Mouse (Mus musculus): Measurements from ENCODE around the gene Abcb4. TPM values are rescaled to one million over a fixed set of nuclear protein-coding genes. Genes with fewer than 3 reads are reported as not detected.
"Not testable (repeated sequence)": the region's sequence is repeated elsewhere in the genome, so short reads cannot be mapped to it uniquely, and the experiment has no call there.

The Abcb4 gene
- total RNA-seq (2014; fragmentation: Nextera tagmentation) (1.4 and 2.7 TPM in 2 replicates), total RNA-seq (2017) (1.4 and 2.0 TPM in 2 replicates)

GRCm38 (mm10) chr5:8893300-8894103, at the start of gene Abcb4:
TSS of gene Abcb4 (plus strand) at chr5:8893717.
- ATAC-seq (replicated peaks; ENCODE audit: poor library complexity, severe bottlenecking), result peak; percentile 72

GRCm38 (mm10) chr5:8848607-8849575, 44.6 kb upstream of the Abcb4 start:
- not testable (repeated sequence) for ATAC-seq (replicated peaks; ENCODE audit: poor library complexity, severe bottlenecking)

- ATAC-seq (replicated peaks; ENCODE audit: poor library complexity, severe bottlenecking), result no peak
These were observed 42.7 kb upstream of the Abcb4 start for GRCm38 (mm10) chr5:8850851-8851250.

- no peak for ATAC-seq (replicated peaks; ENCODE audit: poor library complexity, severe bottlenecking)
These were observed 36.3 kb upstream of the Abcb4 start for GRCm38 (mm10) chr5:8857201-8857600.

GRCm38 (mm10) chr5:8861811-8862210, 31.7 kb upstream of the Abcb4 start:
- ATAC-seq (replicated peaks; ENCODE audit: poor library complexity, severe bottlenecking), result no peak

GRCm38 (mm10) chr5:8863580-8864337, 29.8 kb upstream of the Abcb4 start:
- peak; percentile 55 for ATAC-seq (replicated peaks; ENCODE audit: poor library complexity, severe bottlenecking)

- not testable (repeated sequence) for ATAC-seq (replicated peaks; ENCODE audit: poor library complexity, severe bottlenecking)
These were observed 27.9 kb upstream of the Abcb4 start for GRCm38 (mm10) chr5:8865630-8866029.

GRCm38 (mm10) chr5:8866366-8866765, 27.2 kb upstream of the Abcb4 start:
- ATAC-seq (replicated peaks; ENCODE audit: poor library complexity, severe bottlenecking), result no peak

GRCm38 (mm10) chr5:8868019-8868418, 25.5 kb upstream of the Abcb4 start:
- ATAC-seq (replicated peaks; ENCODE audit: poor library complexity, severe bottlenecking), result peak; percentile 40; the same call in 1 of the 2 replicates

GRCm38 (mm10) chr5:8872979-8873915, 20.3 kb upstream of the Abcb4 start:
- ATAC-seq (replicated peaks; ENCODE audit: poor library complexity, severe bottlenecking), result no peak

GRCm38 (mm10) chr5:8877086-8877485, 16.4 kb upstream of the Abcb4 start:
- ATAC-seq (replicated peaks; ENCODE audit: poor library complexity, severe bottlenecking), result no peak

- peak; percentile 71 for ATAC-seq (replicated peaks; ENCODE audit: poor library complexity, severe bottlenecking)
These were observed 15.7 kb upstream of the Abcb4 start for GRCm38 (mm10) chr5:8877800-8878199.

- ATAC-seq (replicated peaks; ENCODE audit: poor library complexity, severe bottlenecking), result no peak
These were observed 7.7 kb upstream of the Abcb4 start for GRCm38 (mm10) chr5:8885837-8886236.

- 0 out of 2 replicates have a peak, but pooled peaks have one; percentile 1 for ATAC-seq (replicated peaks; ENCODE audit: poor library complexity, severe bottlenecking)
These were observed 548 bp downstream of the Abcb4 start for GRCm38 (mm10) chr5:8894104-8894425.

- ATAC-seq (replicated peaks; ENCODE audit: poor library complexity, severe bottlenecking), result peak; percentile 76
These were observed 1.3 kb downstream of the Abcb4 start for GRCm38 (mm10) chr5:8894641-8895490.

GRCm38 (mm10) chr5:8896198-8896597, 2.7 kb downstream of the Abcb4 start:
- no peak for ATAC-seq (replicated peaks; ENCODE audit: poor library complexity, severe bottlenecking)

- ATAC-seq (replicated peaks; ENCODE audit: poor library complexity, severe bottlenecking), result no peak
These were observed 4.7 kb downstream of the Abcb4 start for GRCm38 (mm10) chr5:8898246-8898645.

- no peak for ATAC-seq (replicated peaks; ENCODE audit: poor library complexity, severe bottlenecking)
These were observed 7.5 kb downstream of the Abcb4 start for GRCm38 (mm10) chr5:8901001-8901400.

Measured in granulocyte monocyte progenitor cell, adult 5-6 weeks (primary cell).